Mouse (Mus musculus) layer of hippocampus, postnatal 14 days (tissue): Measurements from ENCODE around the gene AB124611. TPM values are rescaled to one million over a fixed set of nuclear protein-coding genes. Genes with fewer than 3 reads are reported as not detected.
"Not testable (repeated sequence)": the region's sequence is repeated elsewhere in the genome, so short reads cannot be mapped to it uniquely, and the experiment has no call there.

ENCODE experiments used
- DNase-seq, 2 experiments: peaks; one replicate each; pipeline ENCODE4 v3.0.0; 2021 to 2022; ENCODE audit warnings: low spot score in 2 of 2, mixed read lengths in 1 of 2
- long read RNA-seq, 2 experiments: library from polyadenylated mRNA; stranded (forward); transcript quantifications; one replicate each; pipeline ENCODE4 v2.0.0; 2021
- total RNA-seq, 2 experiments: library from RNA; stranded (reverse); gene quantifications; 2 replicates each; pipeline ENCODE4 v1.2.3; 2021

The AB124611 gene
- under 1 TPM; 0.51 to 0.64 TPM for total RNA-seq
- long read RNA-seq, experiment 1, partial matches to known transcripts: 0 of 2 reads
- long read RNA-seq, experiment 1, other reads (novel, unspliced or antisense): 1 of 2 reads
- long read RNA-seq, experiment 2, partial matches to known transcripts: 0 of 2 reads
- long read RNA-seq, experiment 2, other reads (novel, unspliced or antisense): 2 of 2 reads

GRCm38 (mm10) chr9:21525937-21526633 is at the start of gene AB124611:
AB124611 (plus strand) TSS chr9:21526176.
- no peak for DNase-seq

DNA sequence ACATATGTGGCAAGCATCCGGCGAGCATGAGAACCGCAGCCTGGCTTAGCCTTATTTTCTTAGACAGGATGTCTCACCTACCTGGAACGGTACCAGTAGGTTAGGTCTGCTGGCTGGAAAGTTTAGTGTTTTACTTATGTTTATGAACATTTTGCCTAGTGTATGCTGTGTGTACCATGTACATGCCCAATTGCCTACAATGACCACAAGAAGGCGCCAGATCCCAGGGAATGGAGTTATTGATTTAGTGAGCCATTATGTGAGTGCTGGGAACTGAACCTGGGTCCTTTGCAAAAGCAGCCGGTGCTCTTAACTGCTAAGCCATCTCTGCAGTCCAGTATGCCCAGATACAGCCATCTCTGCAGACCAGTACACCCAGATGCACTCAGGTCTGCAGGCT is 48.3 kb upstream of the AB124611 start:
- DNase-seq: no peak

GRCm38 (mm10) chr9:21484065-21484464 is 41.9 kb upstream of the AB124611 start:
- no peak for DNase-seq

DNA sequence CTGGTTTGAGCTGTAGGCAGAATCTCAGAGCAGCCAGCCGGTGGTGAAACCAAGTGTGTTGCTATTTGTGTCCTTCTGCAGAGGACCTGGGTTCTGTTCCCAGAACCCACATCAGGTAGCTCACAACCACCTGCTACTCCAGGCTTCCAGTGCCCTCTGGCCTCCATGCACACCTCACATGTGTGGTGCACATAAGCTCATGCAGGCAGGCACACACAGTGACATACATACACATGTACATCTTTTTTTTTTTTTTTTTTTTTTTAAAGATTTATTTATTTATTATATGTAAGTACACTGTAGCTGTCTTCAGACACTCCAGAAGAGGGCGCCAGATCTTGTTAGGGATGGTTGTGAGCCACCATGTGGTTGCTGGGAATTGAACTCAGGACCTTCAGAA is 37.7 kb upstream of the AB124611 start:
- DNase-seq: not testable (repeated sequence)

DNA sequence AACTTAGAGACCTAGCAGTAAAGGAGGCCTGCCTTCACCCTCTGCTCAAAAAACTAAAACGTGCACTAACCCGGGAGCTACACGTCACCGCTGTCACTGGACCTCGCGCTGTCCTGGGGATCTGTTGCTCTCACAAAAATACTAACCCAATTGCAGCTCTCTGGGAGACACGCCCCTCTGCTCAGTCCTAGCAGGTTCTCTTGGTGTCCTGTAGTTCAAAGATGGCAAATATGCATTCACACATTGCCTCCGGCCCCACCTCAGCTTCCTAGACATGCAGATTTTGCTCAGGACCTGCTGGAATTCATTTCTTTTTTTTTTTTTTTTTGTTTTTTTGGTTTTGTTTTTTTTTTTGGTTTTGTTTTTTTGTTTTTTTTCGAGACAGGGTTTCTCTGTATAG is 35.3 kb upstream of the AB124611 start:
- DNase-seq: no peak

DNA sequence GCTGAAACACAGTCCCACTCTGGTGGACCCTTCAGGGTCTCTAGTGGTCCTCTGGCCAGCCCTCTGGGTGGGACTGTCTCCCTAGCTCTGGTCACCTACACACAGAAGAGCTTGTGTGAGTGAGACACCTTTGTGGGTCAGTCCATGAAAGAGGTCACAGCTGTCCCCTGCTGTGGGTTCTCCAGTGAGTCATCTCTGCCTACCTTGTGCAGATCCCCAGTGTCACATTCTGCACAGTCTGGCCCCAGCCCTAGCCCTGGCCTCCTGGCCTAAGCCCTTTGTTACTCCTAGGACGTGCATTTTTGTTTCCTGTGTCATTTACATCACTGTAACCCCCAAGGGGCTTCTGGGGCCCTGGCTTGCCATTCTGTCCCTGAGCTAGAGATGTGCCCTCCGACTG is 32.1 kb upstream of the AB124611 start:
- no peak for DNase-seq

GRCm38 (mm10) chr9:21494726-21495125 is 31.2 kb upstream of the AB124611 start:
- DNase-seq: no peak

- DNase-seq: no peak
These were observed 29.5 kb upstream of the AB124611 start for GRCm38 (mm10) chr9:21496308-21497049.

GRCm38 (mm10) chr9:21497050-21497542 is 28.9 kb upstream of the AB124611 start:
- peak; percentile 40 to 45 for DNase-seq

GRCm38 (mm10) chr9:21497664-21498063 is 28.3 kb upstream of the AB124611 start:
- no peak for DNase-seq

DNA sequence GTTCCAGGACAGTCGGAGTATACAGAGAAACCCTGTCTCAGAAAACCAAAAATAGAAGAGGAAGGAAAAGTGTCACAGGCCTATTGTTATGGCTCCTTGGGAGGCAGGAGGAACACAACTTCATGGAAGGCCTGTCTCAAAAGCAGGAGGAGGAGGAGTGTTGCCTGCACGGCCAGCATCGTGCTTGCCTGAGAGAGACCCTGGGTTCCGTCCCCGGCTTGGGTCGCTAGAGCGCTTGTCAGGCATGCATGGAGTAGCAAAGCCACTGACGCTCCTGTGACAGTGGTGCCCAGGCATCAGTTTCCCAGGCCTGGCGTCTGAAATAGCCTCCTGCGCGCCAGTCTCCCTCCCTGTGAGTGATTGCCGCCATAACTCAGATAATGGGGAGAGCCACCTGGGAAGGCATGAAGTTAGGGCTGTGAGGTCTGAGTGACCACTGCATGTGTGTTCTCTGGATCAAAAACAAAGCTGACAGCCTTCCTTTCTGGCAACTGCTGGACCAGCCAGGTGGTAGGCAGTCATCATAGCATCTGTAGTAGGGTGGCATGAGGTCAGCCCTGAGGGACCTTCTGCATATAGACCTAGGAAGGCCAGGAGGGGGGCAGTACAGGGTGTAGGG is 27.6 kb upstream of the AB124611 start:
- DNase-seq: no peak

DNA sequence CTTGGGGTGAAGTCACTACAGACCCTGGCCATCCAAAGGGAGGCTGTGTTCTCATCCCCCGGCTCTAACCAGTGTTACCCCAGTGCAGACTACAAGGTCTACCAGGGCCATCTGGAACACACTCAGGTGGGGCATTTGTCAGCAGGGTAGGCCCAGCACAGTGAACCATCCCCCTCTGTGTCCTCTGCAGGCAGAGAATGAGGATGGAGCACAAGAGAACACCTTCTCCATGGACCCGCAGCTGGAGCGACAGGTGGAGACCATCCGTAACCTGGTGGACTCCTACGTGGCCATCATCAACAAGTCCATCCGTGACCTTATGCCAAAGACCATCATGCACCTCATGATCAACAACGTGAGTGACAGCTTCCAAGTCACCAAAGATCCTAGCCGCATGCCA is 22.6 kb upstream of the AB124611 start:
- no peak for DNase-seq

DNA sequence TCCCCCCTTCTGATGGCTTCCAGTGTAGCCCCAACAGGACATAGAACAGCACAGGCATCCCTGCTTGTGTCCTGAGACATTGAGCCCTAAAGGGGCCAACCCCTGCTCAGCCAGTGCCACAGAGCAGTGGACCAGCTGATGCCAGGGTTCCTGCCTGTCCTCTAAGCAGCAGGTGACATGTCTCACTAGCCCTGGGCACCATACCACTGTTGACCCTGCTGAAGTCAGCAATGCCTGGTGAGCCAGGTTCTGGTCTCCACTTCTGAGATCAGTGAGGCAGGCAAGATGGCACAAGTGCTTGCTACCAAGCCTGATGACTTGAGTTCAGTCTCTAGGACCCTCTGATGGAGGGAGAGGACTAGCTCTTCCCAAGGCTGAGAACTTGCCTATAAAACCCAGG is 20.2 kb upstream of the AB124611 start:
- no peak for DNase-seq

- DNase-seq: no peak
These were observed 18.1 kb upstream of the AB124611 start for GRCm38 (mm10) chr9:21507753-21508430.

- DNase-seq: no peak
These were observed 17.0 kb upstream of the AB124611 start for GRCm38 (mm10) chr9:21508871-21509404.

DNA sequence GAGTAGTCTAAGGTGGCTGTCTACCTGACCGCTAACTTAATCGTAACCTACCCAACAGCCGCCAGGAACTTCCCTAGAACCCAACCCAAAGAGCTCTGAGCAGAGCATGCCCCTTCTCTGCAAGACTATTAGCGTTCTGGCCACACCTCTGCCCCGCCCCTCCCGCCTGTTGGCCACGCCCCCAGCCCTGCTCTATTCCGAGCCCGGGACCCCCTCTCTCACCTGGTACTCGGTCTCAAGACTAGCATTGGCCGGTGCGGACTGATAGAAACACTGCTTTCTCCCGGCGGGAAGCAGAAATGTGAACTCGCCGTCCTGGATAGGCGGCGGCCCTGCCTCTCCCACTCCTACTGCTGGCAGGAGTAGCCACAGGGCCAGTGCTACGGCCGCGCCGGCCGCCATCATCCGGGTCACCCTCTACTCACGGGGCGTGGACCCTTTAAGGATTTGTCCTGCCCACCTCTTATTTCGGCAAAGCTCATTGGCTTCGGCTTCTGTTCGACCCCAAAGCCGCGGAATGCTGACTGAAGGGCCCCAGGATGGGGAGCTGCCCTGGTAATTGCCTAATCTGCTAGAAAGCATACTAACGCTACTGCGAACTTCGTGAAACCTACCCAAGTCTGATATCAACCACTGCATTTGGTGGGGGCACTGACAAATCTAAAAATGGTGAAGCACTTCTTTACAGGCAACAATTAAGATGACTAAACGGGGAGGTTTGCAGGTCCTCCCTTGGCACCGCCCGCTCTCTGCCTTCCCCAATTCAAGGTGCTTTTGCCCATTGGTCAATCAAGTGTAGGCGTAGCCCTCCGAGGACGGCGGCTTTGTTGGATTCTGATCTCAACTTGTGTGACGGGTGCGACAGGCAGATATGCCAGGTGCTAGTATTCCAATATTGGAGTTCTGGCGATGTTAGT is 15.9 kb upstream of the AB124611 start, which contains the start of gene Tmed1:
Gene Tmed1, minus strand, starts transcription at position 481 of the 917 bp plus-strand sequence.
- DNase-seq: peak; percentile 96

DNA sequence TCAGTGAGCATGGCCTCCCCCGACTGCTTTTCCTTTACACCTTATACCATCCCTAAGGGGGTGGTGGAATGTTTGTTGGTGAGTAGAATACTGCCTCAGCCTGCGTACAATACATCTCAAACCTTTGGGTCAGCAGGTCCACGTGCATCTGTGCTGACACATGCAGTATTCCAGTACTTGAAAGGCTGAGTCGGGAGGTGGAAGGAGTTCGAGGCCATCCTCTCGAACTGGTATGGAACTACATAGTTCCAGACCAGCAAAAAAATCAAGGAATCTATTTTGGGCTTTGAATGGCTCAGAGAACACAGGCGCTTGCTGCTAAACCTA is 15.3 kb upstream of the AB124611 start:
- DNase-seq: no peak

DNA sequence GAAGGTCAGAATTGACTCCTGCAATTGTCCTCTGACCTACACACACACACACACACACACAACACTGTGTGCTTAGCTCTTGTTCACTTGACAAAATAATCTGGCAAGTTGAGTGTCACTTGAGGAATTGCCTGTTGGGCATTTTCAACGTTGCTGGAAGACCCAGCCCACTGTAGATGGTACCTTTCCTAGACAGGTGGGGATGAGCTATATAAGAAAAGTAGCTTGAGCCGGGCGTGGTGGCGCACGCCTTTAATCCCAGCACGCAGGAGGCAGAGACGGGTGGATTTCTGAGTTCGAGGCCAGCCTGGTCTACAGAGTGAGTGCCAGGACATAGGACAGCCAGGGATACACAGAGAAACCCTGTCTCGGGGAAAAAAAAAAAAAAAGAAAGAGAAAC is 14.9 kb upstream of the AB124611 start:
- DNase-seq: no peak

DNA sequence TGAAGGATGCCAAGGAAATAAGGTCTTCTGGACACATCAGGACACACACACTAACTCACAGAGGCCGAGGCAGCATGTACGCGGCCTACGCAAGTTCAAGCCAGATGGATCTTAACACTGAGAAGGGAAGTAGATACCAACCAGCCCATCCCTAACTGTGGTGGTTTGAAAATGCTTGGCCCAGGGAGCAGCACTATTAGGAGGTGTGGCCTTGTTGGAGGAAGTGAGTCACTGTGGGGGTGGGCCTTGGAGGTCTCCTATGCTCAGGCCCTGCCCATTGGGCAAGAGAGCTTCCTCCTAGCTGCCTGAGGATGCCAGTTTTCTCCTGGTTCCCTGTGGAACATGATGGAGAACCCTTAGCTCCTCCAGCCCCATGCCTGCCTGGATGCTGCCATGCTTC is 12.5 kb upstream of the AB124611 start:
- no peak for DNase-seq

DNA sequence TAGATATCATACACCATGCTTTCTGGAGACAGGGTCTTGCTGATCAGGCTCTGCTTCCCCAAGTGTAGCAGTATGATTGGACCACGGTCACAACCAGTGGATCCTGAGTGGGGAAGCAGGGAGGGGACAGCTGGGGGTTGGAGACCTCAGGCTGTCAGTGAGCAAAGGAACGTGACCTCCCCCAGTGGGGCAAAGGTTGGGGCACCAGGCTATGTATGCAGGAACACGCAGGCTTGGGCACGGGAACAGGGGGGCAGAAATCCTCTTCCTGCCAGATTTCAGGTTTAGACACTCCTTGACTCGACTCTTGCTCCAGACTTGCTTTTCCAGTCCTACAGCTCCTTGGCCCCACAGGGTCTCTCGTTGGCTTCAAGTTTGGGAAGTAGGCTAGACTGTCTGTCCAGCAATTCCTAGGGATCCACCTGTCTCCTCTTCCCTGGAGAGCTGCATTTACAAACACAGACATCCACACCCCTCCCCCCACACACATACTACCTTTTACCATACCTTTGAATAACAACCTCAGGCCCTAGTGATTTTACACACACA is 8.0 kb upstream of the AB124611 start:
- no peak for DNase-seq
